Mouse (Mus musculus): ENCODE measurements around the gene Dnajb2. TPM values are rescaled to one million over a fixed set of nuclear protein-coding genes. Genes with fewer than 3 reads are reported as not detected.

The Dnajb2 gene
- polyA plus RNA-seq, 1 experiment from 2014 or later: 34.5 TPM

GRCm38 (mm10) chr1:75210136-75211087, 25.8 kb upstream of the Dnajb2 start, which contains the start of the genes Glb1l and Stk16:
Gene Glb1l, minus strand, starts transcription at chr1:75210813.
Gene Stk16, plus strand, starts transcription at chr1:75210838.
- Histone ChIP-seq H3K9me3 (replicated peaks) (no peaks in the 10 kb centered on the region), H3K4me2 (peak within 1 kb of the TSS; percentile 92), H3K27me3 (replicated peaks) (peaks cover 16% of the 10 kb centered on the region), H3K9ac (peak within 1 kb of the TSS; percentile 94), H3K4me3 (peak within 1 kb of the TSS; percentile 83), H3K4me1 (replicated peaks) (peaks cover 30% of the 10 kb centered on the region), H3K27ac (ENCODE audit: poor library complexity, severe bottlenecking) (peak within 1 kb of the TSS; percentile 4; the same call in 1 of the 2 replicates), H3K36me3 (peaks cover 36% of the 10 kb centered on the region)
- WGBS: 6% methylated on average over 42 of the region's 42 CpGs
- peak; percentile 94 for ATAC-seq (ENCODE audit: insufficient number of reproducible peaks, low FRiP score)

GRCm38 (mm10) chr1:75211141-75211708, 25.0 kb upstream of the Dnajb2 start:
- H3K4me2 ChIP-seq: peak overlapping the region; percentile 92
- peak overlapping the region; percentile 94 for H3K9ac ChIP-seq
- no peak for ATAC-seq (ENCODE audit: insufficient number of reproducible peaks, low FRiP score)
- H3K9me3 ChIP-seq (replicated peaks): no peaks in the 10 kb centered on the region
- H3K4me3 ChIP-seq: peak overlapping the region; percentile 83
- peak overlapping the region; percentile 4; the same call in 1 of the 2 replicates for H3K27ac ChIP-seq (ENCODE audit: poor library complexity, severe bottlenecking)
- H3K4me1 ChIP-seq (replicated peaks): peaks cover 30% of the 10 kb centered on the region
- 11% methylated on average over 17 of the region's 17 CpGs for WGBS
- H3K27me3 ChIP-seq (replicated peaks): peaks cover 21% of the 10 kb centered on the region
- peaks cover 44% of the 10 kb centered on the region for H3K36me3 ChIP-seq

GRCm38 (mm10) chr1:75212542-75212941, 23.7 kb upstream of the Dnajb2 start:
- Histone ChIP-seq H3K36me3 (peaks cover 45% of the 10 kb centered on the region), H3K9me3 (replicated peaks) (no peaks in the 10 kb centered on the region), H3K4me2 (no peak overlapping the region), H3K4me3 (no peak overlapping the region), H3K27me3 (replicated peaks) (peaks cover 34% of the 10 kb centered on the region), H3K27ac (ENCODE audit: poor library complexity, severe bottlenecking) (no peak overlapping the region), H3K9ac (no peak overlapping the region), H3K4me1 (replicated peaks) (peaks cover 32% of the 10 kb centered on the region)
- WGBS: 91% methylated on average over 4 of the region's 4 CpGs
- no peak for ATAC-seq (ENCODE audit: insufficient number of reproducible peaks, low FRiP score)

- Histone ChIP-seq H3K4me1 (replicated peaks) (peaks cover 37% of the 10 kb centered on the region), H3K4me3 (no peak overlapping the region), H3K4me2 (no peak overlapping the region), H3K9ac (no peak overlapping the region), H3K27ac (ENCODE audit: poor library complexity, severe bottlenecking) (no peak overlapping the region), H3K9me3 (replicated peaks) (no peaks in the 10 kb centered on the region), H3K36me3 (peaks cover 45% of the 10 kb centered on the region), H3K27me3 (replicated peaks) (peaks cover 40% of the 10 kb centered on the region)
- WGBS: 80% methylated on average over 7 of the region's 7 CpGs
- ATAC-seq (ENCODE audit: insufficient number of reproducible peaks, low FRiP score): no peak
These were observed 23.1 kb upstream of the Dnajb2 start for GRCm38 (mm10) chr1:75213096-75213495.

- 72% methylated on average over 2 of the region's 2 CpGs for WGBS
- H3K4me2 ChIP-seq: no peak overlapping the region
- H3K36me3 ChIP-seq: peaks cover 45% of the 10 kb centered on the region
- H3K9ac ChIP-seq: no peak overlapping the region
- peaks cover 41% of the 10 kb centered on the region for H3K4me1 ChIP-seq (replicated peaks)
- H3K4me3 ChIP-seq: no peak overlapping the region
- H3K27ac ChIP-seq (ENCODE audit: poor library complexity, severe bottlenecking): no peak overlapping the region
- no peaks in the 10 kb centered on the region for H3K9me3 ChIP-seq (replicated peaks)
- ATAC-seq (ENCODE audit: insufficient number of reproducible peaks, low FRiP score): no peak
- H3K27me3 ChIP-seq (replicated peaks): peaks cover 36% of the 10 kb centered on the region
These were observed 21.8 kb upstream of the Dnajb2 start for GRCm38 (mm10) chr1:75214442-75214841.

GRCm38 (mm10) chr1:75214886-75215285, 21.3 kb upstream of the Dnajb2 start:
- H3K9ac ChIP-seq: no peak overlapping the region
- WGBS: 71% methylated on average over 5 of the region's 5 CpGs
- H3K9me3 ChIP-seq (replicated peaks): no peaks in the 10 kb centered on the region
- ATAC-seq (ENCODE audit: insufficient number of reproducible peaks, low FRiP score): no peak
- no peak overlapping the region for H3K27ac ChIP-seq (ENCODE audit: poor library complexity, severe bottlenecking)
- peaks cover 37% of the 10 kb centered on the region for H3K27me3 ChIP-seq (replicated peaks)
- peaks cover 45% of the 10 kb centered on the region for H3K36me3 ChIP-seq
- H3K4me3 ChIP-seq: no peak overlapping the region
- no peak overlapping the region for H3K4me2 ChIP-seq
- H3K4me1 ChIP-seq (replicated peaks): peaks cover 41% of the 10 kb centered on the region

- 93% methylated on average over 9 of the region's 9 CpGs for WGBS
- H3K4me3 ChIP-seq: no peak overlapping the region
- ATAC-seq (ENCODE audit: insufficient number of reproducible peaks, low FRiP score): no peak
- peaks cover 45% of the 10 kb centered on the region for H3K36me3 ChIP-seq
- H3K4me2 ChIP-seq: no peak overlapping the region
- H3K4me1 ChIP-seq (replicated peaks): peaks cover 38% of the 10 kb centered on the region
- H3K27me3 ChIP-seq (replicated peaks): peaks cover 46% of the 10 kb centered on the region
- no peak overlapping the region for H3K27ac ChIP-seq (ENCODE audit: poor library complexity, severe bottlenecking)
- no peak overlapping the region for H3K9ac ChIP-seq
- H3K9me3 ChIP-seq (replicated peaks): no peaks in the 10 kb centered on the region
These were observed 20.4 kb upstream of the Dnajb2 start for GRCm38 (mm10) chr1:75215785-75216184.

GRCm38 (mm10) chr1:75216797-75217585, 19.2 kb upstream of the Dnajb2 start:
- Histone ChIP-seq H3K9me3 (replicated peaks) (no peaks in the 10 kb centered on the region), H3K36me3 (peaks cover 41% of the 10 kb centered on the region), H3K27ac (ENCODE audit: poor library complexity, severe bottlenecking) (no peak overlapping the region), H3K4me1 (replicated peaks) (peaks cover 30% of the 10 kb centered on the region), H3K27me3 (replicated peaks) (peaks cover 57% of the 10 kb centered on the region), H3K4me2 (peak overlapping the region; percentile 99), H3K4me3 (0 out of 2 replicates have a peak overlapping the region, but pooled peaks have one; percentile 0), H3K9ac (no peak overlapping the region)
- 69% methylated on average over 13 of the region's 13 CpGs for WGBS
- no peak for ATAC-seq (ENCODE audit: insufficient number of reproducible peaks, low FRiP score)

GRCm38 (mm10) chr1:75217893-75218226, 18.3 kb upstream of the Dnajb2 start:
- Histone ChIP-seq H3K9ac (peak overlapping the region; percentile 70), H3K27me3 (replicated peaks) (peaks cover 66% of the 10 kb centered on the region), H3K4me1 (replicated peaks) (peaks cover 23% of the 10 kb centered on the region), H3K36me3 (peaks cover 34% of the 10 kb centered on the region), H3K4me2 (peak overlapping the region; percentile 99), H3K9me3 (replicated peaks) (no peaks in the 10 kb centered on the region), H3K4me3 (peak overlapping the region; percentile 66), H3K27ac (ENCODE audit: poor library complexity, severe bottlenecking) (no peak overlapping the region)
- 1% methylated on average over 6 of the region's 6 CpGs for WGBS
- no peak for ATAC-seq (ENCODE audit: insufficient number of reproducible peaks, low FRiP score)

- under 1% methylated on average over 38 of the region's 38 CpGs for WGBS
These were observed 17.8 kb upstream of the Dnajb2 start for GRCm38 (mm10) chr1:75218227-75219001.

More at GRCm38 (mm10) chr1:75218227-75219001, 17.8 kb upstream of the Dnajb2 start:
- Histone ChIP-seq H3K4me3 (peak overlapping the region; percentile 66), H3K9me3 (replicated peaks) (no peaks in the 10 kb centered on the region), H3K27ac (ENCODE audit: poor library complexity, severe bottlenecking) (peak overlapping the region; percentile 49; the same call in 1 of the 2 replicates), H3K9ac (peak overlapping the region; percentile 70), H3K36me3 (peaks cover 28% of the 10 kb centered on the region), H3K4me2 (peak overlapping the region; percentile 99), H3K27me3 (replicated peaks) (peaks cover 67% of the 10 kb centered on the region), H3K4me1 (replicated peaks) (peaks cover 20% of the 10 kb centered on the region)
- ATAC-seq (ENCODE audit: insufficient number of reproducible peaks, low FRiP score): peak; percentile 83

Data from heart, embryonic 12.5 days (tissue).